Mouse (Mus musculus) liver, embryonic 15.5 days (tissue): Measurements from ENCODE around the gene Ccdc17. TPM values are rescaled to one million over a fixed set of nuclear protein-coding genes. Genes with fewer than 3 reads are reported as not detected.

Experiments
- ATAC-seq: fragments of 200-750 bp; cut with Nextera tagmentation; 2 replicates; pipeline ENCODE4 v1.8.0; 2017; ENCODE audit warnings: moderate number of reproducible peaks, mild to moderate bottlenecking, moderate library complexity; ENCODE audit not compliant: insufficient read depth
- H3K27ac ChIP-seq: fragments of 300-500 bp; sonication (generic); replicated peaks from 2 replicates; pipeline ENCODE4 v1.5.1; 2015; ENCODE audit warnings: mild to moderate bottlenecking, inconsistent platforms
- H3K27me3 ChIP-seq: fragments of 300-500 bp; sonication (generic); 2 replicates; pipeline ENCODE4 v1.6.1; 2015; ENCODE audit warnings: mild to moderate bottlenecking, inconsistent platforms
- H3K36me3 ChIP-seq: fragments of 300-500 bp; sonication (generic); replicated peaks from 2 replicates; pipeline ENCODE4 v1.6.1; 2015; ENCODE audit warnings: moderate library complexity, mild to moderate bottlenecking, inconsistent platforms
- H3K4me1 ChIP-seq: fragments of 300-500 bp; sonication (generic); replicated peaks from 2 replicates; pipeline ENCODE4 v1.6.1; 2015; ENCODE audit warnings: inconsistent platforms
- H3K4me2 ChIP-seq: fragments of 300-500 bp; sonication (generic); 2 replicates; pipeline ENCODE4 v1.6.1; 2015; ENCODE audit warnings: moderate library complexity, mild to moderate bottlenecking, inconsistent platforms
- H3K4me3 ChIP-seq: fragments of 300-500 bp; sonication (generic); replicated peaks from 2 replicates; pipeline ENCODE4 v1.5.1; 2015; ENCODE audit warnings: mild to moderate bottlenecking, inconsistent platforms
- H3K9ac ChIP-seq: fragments of 300-500 bp; sonication (generic); 2 replicates; pipeline ENCODE4 v1.6.1; 2015; ENCODE audit warnings: moderate library complexity, mild to moderate bottlenecking, inconsistent platforms
- H3K9me3 ChIP-seq: fragments of 300-500 bp; sonication (generic); replicated peaks from 2 replicates; pipeline ENCODE4 v1.6.1; 2016; ENCODE audit warnings: inconsistent platforms
- WGBS: fragments of 180-500 bp; shearing (Covaris S2); methylation state at CpG from one replicate; pipeline ENCODE4 v1.1.7; 2015; ENCODE audit warnings: mixed read lengths; ENCODE audit not compliant: insufficient replicate concordance; 5-methylcytosine and 5-hydroxymethylcytosine counted together
- polyA plus RNA-seq: library from polyadenylated mRNA; unstranded; fragments of >200 nt; fragmentation: Nextera tagmentation; extraction: Ambion mirVana; gene quantifications from 2 replicates; pipeline ENCODE4 v1.2.1, GENCODE M21; 2015

Ccdc17 gene
- polyA plus RNA-seq, 1 experiment from 2014 or later = 1.1 TPM

DNA sequence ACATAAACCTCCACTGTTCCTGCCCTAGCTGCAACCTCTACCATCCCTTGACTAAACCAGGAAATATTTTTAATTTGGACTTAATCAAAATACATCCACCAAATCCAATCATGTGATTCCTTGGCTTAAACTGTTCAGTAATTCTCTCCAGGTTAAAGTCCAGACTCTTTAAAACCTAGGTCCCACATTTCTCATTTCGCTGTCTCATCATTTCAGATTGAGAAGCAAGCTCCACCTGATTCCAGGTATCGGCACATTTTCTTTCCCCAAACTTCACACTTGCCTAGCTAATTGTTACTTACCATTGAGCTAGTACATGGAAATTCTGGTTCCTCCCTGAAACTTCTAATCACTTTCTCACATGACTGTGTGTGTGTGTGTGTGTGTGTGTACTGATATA, 53.0 kb downstream of the Ccdc17 start:
- no peak for ATAC-seq
- Histone ChIP-seq H3K9ac (no peak overlapping the region), H3K4me2 (peak overlapping the region; percentile 80), H3K9me3 (no peaks in the 10 kb centered on the region), H3K4me3 (peak overlapping the region; percentile 78; the same call in 1 of the 2 replicates), H3K27ac (no peak overlapping the region; the same call in 1 of the 2 replicates), H3K36me3 (peaks cover 37% of the 10 kb centered on the region), H3K27me3 (no peaks in the 10 kb centered on the region), H3K4me1 (peaks cover 48% of the 10 kb centered on the region)
- WGBS = 89% methylated on average over 2 of the region's 2 CpGs

Other genes with a start within 250 kb of the Ccdc17 start
- 6.2 and 7.2 TPM in 2 replicates for gene Mast2, start 132.5 kb upstream of the Ccdc17 start, polyA plus RNA-seq
- gene Ipp, start 89.1 kb upstream of the Ccdc17 start, polyA plus RNA-seq = 13.3 and 13.6 TPM in 2 replicates
- gene Tmem69, start 40.7 kb upstream of the Ccdc17 start, polyA plus RNA-seq = 19.2 and 21.3 TPM in 2 replicates
- 12.6 and 13.4 TPM in 2 replicates for gene Gpbp1l1, start 39.0 kb upstream of the Ccdc17 start, polyA plus RNA-seq
- 42.7 and 49.9 TPM in 2 replicates for gene Nasp, start 31.3 kb downstream of the Ccdc17 start, polyA plus RNA-seq
- 291 and 322 TPM in 2 replicates for gene Akr1a1, start 55.0 kb downstream of the Ccdc17 start, polyA plus RNA-seq
- 835 and 937 TPM in 2 replicates for gene Prdx1, start 88.9 kb downstream of the Ccdc17 start, polyA plus RNA-seq
- 8.9 and 9.9 TPM in 2 replicates for gene Mmachc, start 111.8 kb downstream of the Ccdc17 start, polyA plus RNA-seq
- 10.1 and 10.4 TPM in 2 replicates for gene Ccdc163, start 111.9 kb downstream of the Ccdc17 start, polyA plus RNA-seq
- 4.7 and 5.3 TPM in 2 replicates for gene Tesk2, start 124.3 kb downstream of the Ccdc17 start, polyA plus RNA-seq
- gene Toe1, start 211.0 kb downstream of the Ccdc17 start, polyA plus RNA-seq = 14.3 and 14.8 TPM in 2 replicates
- 3.0 and 3.2 TPM in 2 replicates for gene Mutyh, start 211.1 kb downstream of the Ccdc17 start, polyA plus RNA-seq
- 0.18 and 0.30 TPM in 2 replicates for gene Hpdl, start 225.1 kb downstream of the Ccdc17 start, polyA plus RNA-seq